Mouse (Mus musculus): ENCODE results near the gene Olfr91.
"Not testable (repeated sequence)": the region's sequence is repeated elsewhere in the genome, so short reads cannot be mapped to it uniquely, and the experiment has no call there.

GRCm38 (mm10) chr17:37131366-37131765 is 33.3 kb upstream of the Olfr91 start:
- TF ChIP-seq CTCF (IDR thresholded peaks at IDR 0.05; ENCODE audit: borderline replicate concordance, insufficient read depth, low read depth, low read length); POLR2A (IDR thresholded peaks at IDR 0.05; ENCODE audit: borderline replicate concordance, insufficient read depth, low read length): not testable (repeated sequence)
